Mouse (Mus musculus): ENCODE results near the gene Thpo. TPM values are rescaled to one million over a fixed set of nuclear protein-coding genes. Genes with fewer than 3 reads are reported as not detected.

Gene Thpo
- polyA plus RNA-seq, 1 experiment from 2014 or later = 1.2 TPM

DNA sequence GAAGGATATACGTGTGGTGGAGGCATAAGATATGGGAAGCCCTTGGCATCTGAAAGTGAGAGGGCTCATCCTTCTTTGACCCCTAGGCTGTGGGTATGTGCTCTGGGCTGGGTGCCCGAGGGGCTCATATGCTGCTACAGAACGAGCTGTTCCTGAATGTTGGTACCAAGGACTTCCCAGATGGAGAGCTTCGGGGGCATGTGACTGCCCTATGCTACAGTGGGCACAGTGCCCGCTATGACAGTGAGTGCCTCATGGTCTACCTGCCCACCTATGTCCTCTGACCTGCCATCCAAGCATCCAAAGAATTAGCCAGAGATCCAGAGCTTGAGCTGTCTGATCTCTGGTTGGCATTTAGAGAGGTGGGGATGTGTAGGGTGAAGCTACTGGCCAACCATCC, 2.5 kb upstream of the Thpo start:
- no peaks in the 10 kb centered on the region for H3K9me3 ChIP-seq (replicated peaks)
- no peak overlapping the region for H3K4me2 ChIP-seq
- H3K36me3 ChIP-seq = peaks cover 28% of the 10 kb centered on the region
- H3K27ac ChIP-seq (replicated peaks) = no peak overlapping the region
- WGBS = 89% methylated on average over 5 of the region's 5 CpGs
- peaks cover 21% of the 10 kb centered on the region for H3K4me1 ChIP-seq
- no peak for ATAC-seq (ENCODE audit: low FRiP score)
- H3K9ac ChIP-seq (replicated peaks) = no peak overlapping the region
- H3K27me3 ChIP-seq (replicated peaks) = peaks cover 19% of the 10 kb centered on the region
- no peak overlapping the region for H3K4me3 ChIP-seq (replicated peaks)

DNA sequence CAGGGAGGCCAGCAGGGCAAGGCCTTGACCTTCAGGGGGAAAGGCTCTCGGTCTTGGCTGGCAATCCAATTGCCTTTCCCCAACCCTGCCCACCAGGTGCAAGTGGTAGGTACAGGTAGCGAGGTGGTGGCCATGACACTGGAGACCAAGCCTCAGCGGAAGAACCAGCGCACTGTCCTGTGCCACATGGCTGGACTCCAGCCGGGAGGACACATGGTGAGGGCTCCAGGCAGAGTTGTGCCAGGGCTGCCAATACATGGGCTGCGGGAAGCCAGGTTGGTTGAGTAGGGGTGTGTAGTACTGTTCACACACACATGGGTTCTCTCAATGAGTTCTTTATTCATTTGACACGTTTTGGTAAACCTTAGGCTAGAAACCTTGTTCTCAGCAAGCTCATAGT, 1.9 kb upstream of the Thpo start:
- H3K27me3 ChIP-seq (replicated peaks) = peaks cover 19% of the 10 kb centered on the region
- no peak overlapping the region for H3K27ac ChIP-seq (replicated peaks)
- peaks cover 23% of the 10 kb centered on the region; the same call in 1 of the 2 replicates for H3K36me3 ChIP-seq
- WGBS = 87% methylated on average over 7 of the region's 7 CpGs
- ATAC-seq (ENCODE audit: low FRiP score) = no peak
- no peaks in the 10 kb centered on the region for H3K9me3 ChIP-seq (replicated peaks)
- H3K4me1 ChIP-seq = peaks cover 24% of the 10 kb centered on the region
- H3K4me3 ChIP-seq (replicated peaks) = no peak overlapping the region
- no peak overlapping the region for H3K9ac ChIP-seq (replicated peaks)
- no peak overlapping the region for H3K4me2 ChIP-seq

DNA sequence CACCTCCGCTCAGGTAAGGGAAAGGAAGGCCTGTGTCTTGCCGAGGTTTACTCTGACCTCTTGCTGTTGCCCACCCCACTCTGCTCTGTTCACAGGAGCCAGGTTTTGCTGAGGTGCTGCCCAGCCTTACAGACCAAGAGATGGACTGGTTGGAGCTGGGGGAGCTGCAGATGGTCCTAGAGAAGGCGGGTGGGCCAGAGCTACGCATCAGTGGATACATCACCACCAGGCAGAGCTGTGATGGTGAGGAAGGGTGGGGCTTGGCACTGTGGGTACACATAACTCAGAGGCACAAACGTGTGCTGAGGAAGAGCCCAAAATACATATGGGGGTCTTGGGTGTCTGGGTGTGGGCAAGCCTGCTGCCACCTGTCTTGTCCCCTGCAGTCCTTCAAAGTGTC, 1.3 kb upstream of the Thpo start:
- no peak overlapping the region for H3K4me3 ChIP-seq (replicated peaks)
- ATAC-seq (ENCODE audit: low FRiP score) = no peak
- H3K4me2 ChIP-seq = no peak overlapping the region
- 78% methylated on average over 5 of the region's 5 CpGs for WGBS
- no peak overlapping the region; the same call in 1 of the 2 replicates for H3K9ac ChIP-seq (replicated peaks)
- no peak overlapping the region for H3K27ac ChIP-seq (replicated peaks)
- no peaks in the 10 kb centered on the region for H3K9me3 ChIP-seq (replicated peaks)
- peaks cover 24% of the 10 kb centered on the region for H3K4me1 ChIP-seq
- peaks cover 23% of the 10 kb centered on the region; the same call in 1 of the 2 replicates for H3K36me3 ChIP-seq
- H3K27me3 ChIP-seq (replicated peaks) = peaks cover 19% of the 10 kb centered on the region

DNA sequence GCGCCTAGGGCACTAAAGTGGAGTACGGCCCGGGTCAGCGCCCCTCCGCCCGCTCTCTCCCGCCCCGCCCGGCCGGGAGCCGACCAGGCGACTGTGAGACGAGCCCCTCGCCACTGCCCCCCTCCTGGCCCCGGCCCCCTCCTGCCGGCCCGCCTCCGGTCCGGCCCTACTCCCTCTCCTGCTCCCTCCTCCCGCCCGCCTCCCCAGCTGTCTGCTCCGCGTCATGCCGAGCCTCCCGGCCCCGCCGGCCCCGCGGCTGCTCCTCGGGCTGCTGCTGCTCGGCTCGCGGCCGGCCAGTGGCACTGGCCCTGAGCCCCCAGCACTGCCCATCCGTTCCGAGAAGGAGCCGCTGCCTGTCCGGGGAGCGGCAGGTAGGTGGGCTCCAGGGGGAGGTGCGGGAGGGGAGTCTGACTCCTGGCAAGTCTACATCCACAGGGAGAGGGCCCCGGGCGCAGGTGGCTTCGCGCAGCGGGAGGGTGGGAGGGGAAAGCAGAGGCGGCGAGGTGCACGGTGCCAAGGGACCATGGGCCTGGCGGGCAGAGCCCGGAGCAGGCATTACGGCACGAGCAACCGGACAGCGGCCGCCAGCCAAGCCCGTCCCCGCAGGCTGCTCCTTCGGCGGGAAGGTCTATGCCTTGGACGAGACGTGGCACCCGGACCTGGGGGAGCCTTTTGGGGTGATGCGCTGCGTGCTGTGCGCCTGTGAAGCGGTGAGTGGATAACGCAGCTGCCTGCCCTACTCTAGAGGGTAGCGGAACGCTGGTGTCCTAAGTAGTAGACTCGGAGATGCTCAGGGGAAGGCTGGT, 1.2 kb downstream of the Thpo start, which contains the start of gene Chrd:
Gene Chrd, plus strand, starts transcription at position 203 of the 806 bp plus-strand sequence.
- H3K36me3 ChIP-seq = peaks cover 17% of the 10 kb centered on the region; the same call in 1 of the 2 replicates
- peak within 1 kb of the TSS; percentile 75 for H3K9ac ChIP-seq (replicated peaks)
- peaks cover 24% of the 10 kb centered on the region for H3K4me1 ChIP-seq
- H3K27me3 ChIP-seq (replicated peaks) = peaks cover 19% of the 10 kb centered on the region
- H3K4me2 ChIP-seq = peak within 1 kb of the TSS; percentile 85
- peak within 1 kb of the TSS; percentile 78 for H3K27ac ChIP-seq (replicated peaks)
- peak within 1 kb of the TSS; percentile 63 for H3K4me3 ChIP-seq (replicated peaks)
- 0% methylated on average over 63 of the region's 70 CpGs for WGBS
- peak; percentile 77 for ATAC-seq (ENCODE audit: low FRiP score)
- H3K9me3 ChIP-seq (replicated peaks) = no peaks in the 10 kb centered on the region

DNA sequence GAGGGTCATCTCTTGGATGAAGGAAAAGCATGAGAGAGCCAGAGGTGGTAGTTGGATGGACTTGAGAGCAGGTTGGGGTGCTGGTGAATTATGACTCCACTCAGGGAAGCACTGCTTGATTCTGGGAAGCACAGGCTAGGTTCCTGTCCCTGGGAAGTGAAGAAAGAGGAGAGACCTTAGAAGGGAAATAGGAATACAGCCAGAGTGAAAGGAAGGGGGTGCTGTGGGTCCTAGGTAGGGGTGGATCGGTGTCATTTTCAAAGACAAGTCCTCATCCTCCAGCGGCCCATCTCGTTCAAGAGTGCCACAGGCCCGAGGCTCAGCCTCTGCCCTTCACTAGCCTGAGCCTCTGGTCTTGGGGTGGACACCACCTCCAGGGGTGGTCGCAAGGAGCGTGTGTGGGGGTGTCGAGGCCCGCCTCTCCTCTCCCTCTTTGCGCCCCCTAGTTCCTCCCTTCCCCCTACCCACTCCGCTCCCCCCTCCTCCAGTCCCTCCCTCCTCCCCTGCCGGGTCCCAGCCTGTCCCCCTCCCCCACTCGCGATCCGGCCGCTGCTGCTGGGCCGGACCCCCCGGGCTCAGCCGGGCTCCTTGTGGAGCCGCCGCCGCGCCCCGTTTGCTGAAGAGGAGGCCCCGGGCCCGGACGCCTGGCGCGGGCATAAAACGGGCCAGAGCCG, 1.9 kb downstream of the Thpo start:
- H3K9ac ChIP-seq (replicated peaks) = peak overlapping the region; percentile 75
- peaks cover 14% of the 10 kb centered on the region; the same call in 1 of the 2 replicates for H3K36me3 ChIP-seq
- H3K27me3 ChIP-seq (replicated peaks) = peaks cover 19% of the 10 kb centered on the region
- no peaks in the 10 kb centered on the region for H3K9me3 ChIP-seq (replicated peaks)
- H3K27ac ChIP-seq (replicated peaks) = peak overlapping the region; percentile 78
- peak; percentile 67 for ATAC-seq (ENCODE audit: low FRiP score)
- H3K4me2 ChIP-seq = peak overlapping the region; percentile 85
- 2% methylated on average over 28 of the region's 30 CpGs for WGBS
- peaks cover 24% of the 10 kb centered on the region for H3K4me1 ChIP-seq
- H3K4me3 ChIP-seq (replicated peaks) = peak overlapping the region; percentile 63

DNA sequence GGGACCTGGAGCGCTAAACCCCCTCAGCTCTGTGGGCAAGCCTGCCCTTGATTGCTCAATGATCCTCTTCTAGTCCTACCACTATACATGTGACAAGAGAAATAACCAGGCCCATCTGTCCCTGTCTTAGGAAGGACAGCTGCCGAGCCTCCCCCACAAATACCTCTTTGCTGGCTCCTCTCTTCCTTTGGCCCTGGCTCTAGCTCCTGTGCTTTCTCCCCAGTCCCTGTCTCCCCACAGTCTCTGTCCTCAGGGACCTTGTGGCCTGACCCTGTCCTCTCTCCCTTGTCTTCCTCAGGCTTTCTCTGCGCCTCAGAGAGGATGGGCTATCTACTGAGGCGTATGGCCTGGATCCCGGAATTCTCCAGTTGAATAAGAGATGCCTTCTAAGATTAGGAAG, 2.6 kb downstream of the Thpo start:
- Histone ChIP-seq H3K4me3 (replicated peaks) (peak overlapping the region; percentile 63; the same call in 1 of the 2 replicates), H3K4me1 (peaks cover 24% of the 10 kb centered on the region), H3K27me3 (replicated peaks) (peaks cover 19% of the 10 kb centered on the region), H3K9ac (replicated peaks) (no peak overlapping the region), H3K4me2 (peak overlapping the region; percentile 85; the same call in 1 of the 2 replicates), H3K9me3 (replicated peaks) (no peaks in the 10 kb centered on the region), H3K27ac (replicated peaks) (0 out of 2 replicates have a peak overlapping the region, but pooled peaks have one; percentile 78), H3K36me3 (peaks cover 8% of the 10 kb centered on the region; the same call in 1 of the 2 replicates)
- ATAC-seq (ENCODE audit: low FRiP score) = no peak
- 57% methylated on average over 5 of the region's 5 CpGs for WGBS

DNA sequence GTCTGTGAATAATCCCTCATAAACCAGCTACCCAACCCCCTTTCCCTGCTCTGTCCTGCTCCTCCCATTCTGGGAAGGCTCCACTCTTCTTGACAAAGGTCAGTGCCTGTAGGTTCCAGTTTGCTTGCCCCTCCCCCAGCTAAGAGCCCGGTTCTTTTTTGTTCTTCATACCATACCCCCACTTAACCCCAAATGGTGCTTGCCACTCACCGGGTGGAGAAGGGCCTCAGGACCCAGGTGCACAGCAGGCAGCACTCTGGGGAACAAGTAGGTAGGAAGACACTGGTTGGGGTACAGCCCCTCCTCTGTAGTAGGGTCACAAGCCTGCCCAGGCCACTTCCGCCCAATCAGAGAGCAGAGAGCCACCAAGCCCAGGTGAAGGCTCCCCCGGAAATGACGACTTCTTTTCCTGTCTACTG, 4.0 kb downstream of the Thpo start:
- Histone ChIP-seq H3K4me3 (replicated peaks) (no peak overlapping the region), H3K9me3 (replicated peaks) (no peaks in the 10 kb centered on the region), H3K4me2 (no peak overlapping the region), H3K27me3 (replicated peaks) (peaks cover 10% of the 10 kb centered on the region), H3K36me3 (no peaks in the 10 kb centered on the region), H3K4me1 (peaks cover 24% of the 10 kb centered on the region), H3K9ac (replicated peaks) (no peak overlapping the region), H3K27ac (replicated peaks) (no peak overlapping the region)
- 36% methylated on average over 5 of the region's 5 CpGs for WGBS
- no peak for ATAC-seq (ENCODE audit: low FRiP score)

DNA sequence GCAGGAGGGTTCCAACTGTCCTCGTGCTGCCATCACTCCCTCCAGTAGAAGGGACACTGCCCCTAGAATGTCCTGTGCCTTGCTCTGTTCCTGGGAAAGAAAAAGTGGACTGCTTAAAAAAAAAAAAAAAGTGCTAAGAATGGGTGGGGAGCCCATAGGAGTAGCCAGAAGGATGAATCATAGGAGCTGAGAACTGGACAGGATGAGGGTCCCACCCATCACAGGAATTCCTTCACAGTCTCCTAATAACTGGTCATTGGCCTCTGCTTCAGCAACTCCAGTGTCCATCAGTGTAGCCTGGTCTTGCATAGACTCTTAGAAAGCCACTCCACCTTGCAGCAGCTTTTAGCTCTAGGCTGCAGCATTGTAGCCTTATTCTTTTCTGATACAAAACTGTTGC, 7.9 kb downstream of the Thpo start:
- 0 out of 2 replicates have a peak, but pooled peaks cover 4% of the 10 kb centered on the region for H3K4me1 ChIP-seq
- no peak overlapping the region for H3K27ac ChIP-seq (replicated peaks)
- no peak overlapping the region for H3K4me2 ChIP-seq
- H3K36me3 ChIP-seq = peaks cover 12% of the 10 kb centered on the region
- no peak for ATAC-seq (ENCODE audit: low FRiP score)
- H3K9ac ChIP-seq (replicated peaks) = no peak overlapping the region
- 80% methylated on average over 1 of the region's 1 CpGs for WGBS
- H3K9me3 ChIP-seq (replicated peaks) = no peaks in the 10 kb centered on the region
- H3K27me3 ChIP-seq (replicated peaks) = no peaks in the 10 kb centered on the region
- no peak overlapping the region for H3K4me3 ChIP-seq (replicated peaks)

DNA sequence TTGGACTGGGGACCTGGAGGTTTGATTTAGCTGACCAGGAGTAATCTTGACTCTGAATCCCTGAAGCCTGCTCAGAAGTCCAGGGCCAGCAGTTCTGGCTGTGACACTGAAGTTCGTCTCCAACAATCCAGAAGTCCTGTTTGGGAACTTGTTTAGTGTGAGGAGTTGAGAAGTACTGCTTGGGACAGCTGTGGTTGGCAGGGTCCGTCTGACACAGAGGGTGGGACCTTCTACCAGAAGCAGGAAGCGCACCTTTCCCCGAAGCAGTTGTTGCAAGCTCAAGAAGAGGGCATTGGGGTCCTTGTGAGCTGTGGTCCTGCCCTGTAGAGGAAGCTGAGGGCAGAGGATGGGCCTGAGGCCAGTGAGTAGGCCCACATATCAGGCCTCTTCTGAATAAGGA, 8.6 kb downstream of the Thpo start:
- Histone ChIP-seq H3K27ac (replicated peaks) (no peak overlapping the region), H3K36me3 (peaks cover 15% of the 10 kb centered on the region), H3K9ac (replicated peaks) (no peak overlapping the region), H3K27me3 (replicated peaks) (no peaks in the 10 kb centered on the region), H3K4me1 (0 out of 2 replicates have a peak, but pooled peaks cover 4% of the 10 kb centered on the region), H3K4me2 (no peak overlapping the region), H3K4me3 (replicated peaks) (no peak overlapping the region), H3K9me3 (replicated peaks) (no peaks in the 10 kb centered on the region)
- no peak for ATAC-seq (ENCODE audit: low FRiP score)
- WGBS = 84% methylated on average over 4 of the region's 4 CpGs

DNA sequence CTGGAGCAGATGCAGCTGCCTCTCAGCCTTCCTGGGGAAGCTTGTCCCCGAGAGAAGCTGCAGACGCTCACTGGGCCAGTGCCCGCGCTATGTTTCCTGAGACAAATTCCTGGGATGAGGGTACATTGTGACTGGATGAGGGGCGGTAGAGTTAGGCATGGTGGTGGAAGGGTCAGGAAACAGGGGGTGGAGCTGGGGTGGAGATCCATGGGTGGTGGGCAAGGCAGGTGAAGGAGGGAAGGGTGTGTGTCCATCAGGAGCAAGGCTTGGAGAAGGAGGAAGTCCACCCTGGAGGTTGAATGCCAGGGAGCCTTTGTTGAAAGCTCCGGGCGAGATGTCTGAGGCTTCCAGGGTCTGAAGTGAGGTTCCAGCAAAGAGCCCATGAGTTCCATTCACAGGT, 9.0 kb downstream of the Thpo start:
- H3K9ac ChIP-seq (replicated peaks) = no peak overlapping the region
- H3K27ac ChIP-seq (replicated peaks) = no peak overlapping the region
- no peak for ATAC-seq (ENCODE audit: low FRiP score)
- 0 out of 2 replicates have a peak, but pooled peaks cover 4% of the 10 kb centered on the region for H3K4me1 ChIP-seq
- H3K4me3 ChIP-seq (replicated peaks) = no peak overlapping the region
- no peaks in the 10 kb centered on the region for H3K9me3 ChIP-seq (replicated peaks)
- peaks cover 18% of the 10 kb centered on the region for H3K36me3 ChIP-seq
- H3K27me3 ChIP-seq (replicated peaks) = no peaks in the 10 kb centered on the region
- 81% methylated on average over 7 of the region's 7 CpGs for WGBS
- no peak overlapping the region for H3K4me2 ChIP-seq

DNA sequence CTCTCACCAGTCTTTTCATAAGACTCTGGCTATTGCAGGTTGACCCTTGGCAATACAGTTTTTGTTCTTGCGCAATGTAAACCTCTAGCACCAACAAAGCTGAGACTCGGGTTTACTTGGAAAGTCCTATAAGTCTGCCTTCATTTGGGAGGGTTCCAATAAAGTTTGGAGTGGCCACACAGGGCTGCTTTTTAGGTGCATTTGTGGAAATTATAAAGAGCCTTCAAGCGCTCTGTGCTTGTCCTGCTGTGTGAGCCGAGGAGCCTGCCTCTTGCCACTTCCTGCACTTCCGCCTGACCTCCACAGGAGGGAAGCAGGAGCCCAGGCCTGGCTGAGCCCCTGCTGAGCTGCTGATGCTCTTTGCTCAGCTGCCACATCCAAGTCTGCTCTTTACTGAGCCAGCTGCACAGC, 10.0 kb downstream of the Thpo start:
- Histone ChIP-seq H3K4me2 (no peak overlapping the region), H3K27ac (replicated peaks) (no peak overlapping the region), H3K9ac (replicated peaks) (no peak overlapping the region; the same call in 1 of the 2 replicates), H3K27me3 (replicated peaks) (no peaks in the 10 kb centered on the region), H3K4me1 (0 out of 2 replicates have a peak, but pooled peaks cover 4% of the 10 kb centered on the region), H3K9me3 (replicated peaks) (no peaks in the 10 kb centered on the region), H3K36me3 (peaks cover 23% of the 10 kb centered on the region), H3K4me3 (replicated peaks) (no peak overlapping the region)
- 36% methylated on average over 5 of the region's 5 CpGs for WGBS
- peak; percentile 55; the same call in 1 of the 2 replicates for ATAC-seq (ENCODE audit: low FRiP score)

Data from neural tube, embryonic 15.5 days (tissue).